Mouse (Mus musculus) lung, embryonic 16.5 days (tissue): Measurements from ENCODE around the gene Vil1. TPM values are rescaled to one million over a fixed set of nuclear protein-coding genes. Genes with fewer than 3 reads are reported as not detected.
A peak's percentile ranks its signal among the peaks of the same experiment; 100 is the strongest.
"Not testable (repeated sequence)": the region's sequence is repeated elsewhere in the genome, so short reads cannot be mapped to it uniquely, and the experiment has no call there.

Source experiments
- ATAC-seq: fragments of 200-750 bp; cut with Nextera tagmentation; 2 replicates; pipeline ENCODE4 v1.8.0; 2017; ENCODE audit warnings: low read depth, mild to moderate bottlenecking, moderate library complexity
- H3K27ac ChIP-seq: fragments of 300-500 bp; sonication (generic); 2 replicates; pipeline ENCODE4 v1.5.1; 2014; ENCODE audit warnings: mild to moderate bottlenecking, control low read depth, low read length
- H3K27me3 ChIP-seq: fragments of 300-500 bp; sonication (generic); 2 replicates; pipeline ENCODE4 v1.6.1; 2014; ENCODE audit warnings: low read depth, low read length, mixed read lengths; ENCODE audit not compliant: control insufficient read depth, insufficient read depth
- H3K36me3 ChIP-seq: fragments of 300-500 bp; sonication (generic); 2 replicates; pipeline ENCODE4 v1.6.1; 2014; ENCODE audit warnings: low read length; ENCODE audit not compliant: control insufficient read depth, insufficient read depth
- H3K4me1 ChIP-seq: fragments of 300-500 bp; sonication (generic); replicated peaks from 2 replicates; pipeline ENCODE4 v1.6.1; 2014; ENCODE audit warnings: low read length, mixed read lengths; ENCODE audit not compliant: control insufficient read depth, insufficient read depth
- H3K4me2 ChIP-seq: fragments of 300-500 bp; sonication (generic); 2 replicates; pipeline ENCODE4 v1.6.1; 2014; ENCODE audit warnings: low read depth, low read length, control low read depth
- H3K4me3 ChIP-seq: fragments of 300-500 bp; sonication (generic); 2 replicates; pipeline ENCODE4 v1.5.1; 2014; ENCODE audit warnings: mild to moderate bottlenecking, low read length, control low read depth
- H3K9ac ChIP-seq: fragments of 300-500 bp; sonication (generic); 2 replicates; pipeline ENCODE4 v1.6.1; 2014; ENCODE audit warnings: low read length, control low read depth
- H3K9me3 ChIP-seq: fragments of 300-500 bp; sonication (generic); 2 replicates; pipeline ENCODE4 v1.6.1; 2016; ENCODE audit warnings: low read length; ENCODE audit not compliant: control insufficient read depth
- WGBS: fragments of 180-500 bp; shearing (Covaris S2); extraction: QIAGEN DNeasy Blood & Tissue Kit; methylation state at CpG from one replicate; pipeline ENCODE4 v1.1.7; 2014; 5-methylcytosine and 5-hydroxymethylcytosine counted together
- polyA plus RNA-seq: library from polyadenylated mRNA; unstranded; fragments of >200 nt; fragmentation: Nextera tagmentation; extraction: Ambion mirVana; gene quantifications from 2 replicates; pipeline ENCODE4 v1.2.1, GENCODE M21; 2015

The Vil1 gene
- polyA plus RNA-seq, 1 experiment from 2014 or later, result 0.43 TPM

DNA sequence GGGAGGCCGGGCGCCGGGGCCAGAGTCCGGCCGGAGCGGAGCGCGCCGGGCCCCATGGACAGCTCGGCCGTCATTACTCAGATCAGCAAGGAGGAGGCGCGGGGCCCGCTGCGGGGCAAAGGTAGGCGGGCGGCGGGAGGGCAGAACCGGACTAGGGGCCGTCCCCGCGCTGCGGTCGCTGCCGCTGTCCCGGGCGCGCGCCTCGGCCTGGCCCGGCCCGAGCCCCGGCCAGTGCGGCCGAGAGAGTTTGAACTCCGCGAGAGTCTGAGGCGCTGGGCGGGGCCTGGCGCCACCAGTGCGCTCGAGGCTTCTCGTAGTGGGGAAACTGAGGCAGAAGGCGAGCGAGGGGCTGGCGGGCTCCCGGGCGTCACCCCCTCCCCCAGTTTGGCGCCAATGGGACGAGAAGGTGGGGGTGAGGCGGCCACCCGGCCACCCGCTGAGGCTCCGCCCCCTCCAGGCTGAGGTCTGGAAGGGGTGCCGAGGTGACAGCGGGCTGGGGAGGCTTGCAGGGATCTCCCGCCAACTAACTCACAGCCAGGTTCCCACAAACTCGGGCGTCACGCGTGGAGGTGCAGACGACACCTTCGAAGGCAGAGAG lies 17.2 kb upstream of the Vil1 start:
- H3K4me2 ChIP-seq, result peak overlapping the region; percentile 77
- H3K27me3 ChIP-seq, result no peaks in the 10 kb centered on the region
- H3K9ac ChIP-seq, result peak overlapping the region; percentile 98
- H3K4me1 ChIP-seq, result peaks cover 36% of the 10 kb centered on the region
- H3K4me3 ChIP-seq, result peak overlapping the region; percentile 74
- H3K36me3 ChIP-seq, result peaks cover 14% of the 10 kb centered on the region
- peak; percentile 48 for ATAC-seq
- H3K9me3 ChIP-seq, result no peaks in the 10 kb centered on the region
- under 1% methylated on average over 29 of the region's 63 CpGs for WGBS
- H3K27ac ChIP-seq, result peak overlapping the region; percentile 100

DNA sequence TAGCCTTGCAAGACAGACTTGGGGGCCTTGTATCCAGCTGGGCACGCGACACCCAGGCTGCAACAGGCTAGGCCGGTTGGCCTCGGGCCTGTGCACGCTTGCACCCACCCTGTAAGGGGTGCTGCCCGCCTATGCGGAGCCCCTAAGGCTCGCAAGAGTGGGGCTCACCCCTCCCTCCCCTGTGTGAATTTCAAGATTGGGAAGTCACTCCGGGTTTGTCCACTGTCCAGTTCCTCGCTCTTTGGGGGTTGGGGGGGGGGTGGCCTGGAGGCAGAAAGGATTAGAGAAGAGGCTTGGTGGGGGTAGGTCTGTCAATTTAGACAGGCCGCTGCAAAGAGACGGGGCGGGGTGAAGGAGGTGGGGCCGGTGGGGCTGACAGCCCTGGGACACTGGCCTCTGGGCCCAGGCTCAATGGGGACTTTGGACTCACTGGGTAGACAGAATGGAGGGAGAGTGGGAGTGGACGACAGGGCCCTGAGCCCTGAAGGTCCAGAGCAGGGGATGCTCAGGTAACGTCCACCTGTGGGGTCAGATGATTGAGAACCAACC lies 16.7 kb upstream of the Vil1 start:
- Histone ChIP-seq H3K9me3 (no peaks in the 10 kb centered on the region), H3K9ac (peak overlapping the region; percentile 98), H3K27ac (peak overlapping the region; percentile 100), H3K4me2 (peak overlapping the region; percentile 77), H3K27me3 (no peaks in the 10 kb centered on the region), H3K4me3 (peak overlapping the region; percentile 74), H3K36me3 (peaks cover 14% of the 10 kb centered on the region), H3K4me1 (peaks cover 34% of the 10 kb centered on the region)
- peak; percentile 3 for ATAC-seq
- WGBS, result 0% methylated on average over 16 of the region's 16 CpGs

DNA sequence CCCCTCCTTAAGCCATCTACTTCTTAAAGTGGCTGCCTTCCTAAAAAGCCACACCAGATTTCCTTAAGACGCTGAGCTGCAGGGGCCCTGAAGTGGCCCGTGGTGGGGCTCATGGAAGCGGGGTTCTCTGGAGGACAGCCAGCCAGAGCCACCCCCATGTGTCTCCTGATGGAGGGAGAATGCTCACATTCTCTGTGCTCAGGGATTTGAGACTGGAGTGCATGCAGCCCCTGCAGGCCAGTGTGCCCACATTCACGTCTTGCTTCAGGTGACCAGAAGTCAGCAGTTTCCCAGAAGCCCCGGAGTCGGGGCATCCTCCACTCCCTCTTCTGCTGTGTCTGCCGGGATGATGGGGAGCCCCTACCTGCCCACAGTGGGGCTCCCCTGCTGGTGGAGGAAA lies 16.2 kb upstream of the Vil1 start:
- no peak for ATAC-seq
- peak overlapping the region; percentile 74 for H3K4me3 ChIP-seq
- H3K9ac ChIP-seq, result peak overlapping the region; percentile 98
- H3K9me3 ChIP-seq, result no peaks in the 10 kb centered on the region
- no peaks in the 10 kb centered on the region for H3K27me3 ChIP-seq
- H3K4me2 ChIP-seq, result peak overlapping the region; percentile 77
- WGBS, result 32% methylated on average over 7 of the region's 7 CpGs
- peak overlapping the region; percentile 100 for H3K27ac ChIP-seq
- peaks cover 29% of the 10 kb centered on the region for H3K4me1 ChIP-seq
- peaks cover 14% of the 10 kb centered on the region for H3K36me3 ChIP-seq

DNA sequence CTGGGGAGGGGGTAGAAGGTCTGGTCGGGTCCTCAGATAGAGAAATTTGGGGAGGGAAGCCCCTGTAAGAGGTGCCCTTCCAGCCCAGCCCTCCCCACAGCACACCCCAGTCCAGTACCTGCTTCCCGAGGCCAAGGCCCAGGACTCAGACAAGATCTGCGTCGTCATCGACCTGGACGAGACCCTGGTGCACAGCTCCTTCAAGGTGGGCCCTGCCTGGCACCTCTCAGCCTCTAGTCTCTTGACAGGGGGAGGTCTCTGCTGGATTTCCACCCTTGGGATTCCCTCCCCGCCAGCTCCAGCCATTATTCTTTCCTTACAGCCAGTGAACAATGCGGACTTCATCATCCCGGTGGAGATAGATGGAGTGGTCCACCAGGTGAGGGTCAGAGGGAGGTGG lies 15.5 kb upstream of the Vil1 start:
- no peak overlapping the region for H3K4me3 ChIP-seq
- H3K27ac ChIP-seq, result no peak overlapping the region
- H3K9me3 ChIP-seq, result no peaks in the 10 kb centered on the region
- H3K36me3 ChIP-seq, result peaks cover 14% of the 10 kb centered on the region
- ATAC-seq, result no peak
- H3K4me1 ChIP-seq, result peaks cover 27% of the 10 kb centered on the region
- no peaks in the 10 kb centered on the region for H3K27me3 ChIP-seq
- peak overlapping the region; percentile 98; the same call in 1 of the 2 replicates for H3K9ac ChIP-seq
- H3K4me2 ChIP-seq, result peak overlapping the region; percentile 77; the same call in 1 of the 2 replicates
- WGBS, result 84% methylated on average over 9 of the region's 9 CpGs

DNA sequence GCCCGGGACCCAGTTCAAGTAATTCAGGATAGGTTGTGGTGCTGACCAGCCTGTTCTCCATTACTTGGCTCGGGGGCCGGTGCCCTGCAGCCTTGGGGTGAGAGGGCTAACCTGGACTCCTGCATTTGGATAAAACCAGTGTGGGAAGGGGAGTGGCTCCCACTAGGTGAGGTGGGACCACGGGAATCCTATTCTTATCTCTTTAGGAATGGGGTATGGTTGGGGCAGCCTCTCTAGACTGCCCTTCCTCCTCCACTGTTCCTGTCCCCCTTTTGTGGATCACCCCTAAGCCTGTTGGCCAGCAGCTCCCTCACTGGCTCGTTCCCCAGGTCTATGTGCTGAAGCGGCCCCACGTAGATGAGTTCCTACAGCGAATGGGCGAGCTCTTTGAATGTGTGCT lies 14.9 kb upstream of the Vil1 start:
- Histone ChIP-seq H3K9me3 (no peaks in the 10 kb centered on the region), H3K9ac (no peak overlapping the region), H3K36me3 (peaks cover 14% of the 10 kb centered on the region), H3K27me3 (no peaks in the 10 kb centered on the region), H3K27ac (no peak overlapping the region), H3K4me3 (no peak overlapping the region), H3K4me1 (peaks cover 25% of the 10 kb centered on the region), H3K4me2 (no peak overlapping the region)
- ATAC-seq, result no peak
- WGBS, result 88% methylated on average over 9 of the region's 9 CpGs

DNA sequence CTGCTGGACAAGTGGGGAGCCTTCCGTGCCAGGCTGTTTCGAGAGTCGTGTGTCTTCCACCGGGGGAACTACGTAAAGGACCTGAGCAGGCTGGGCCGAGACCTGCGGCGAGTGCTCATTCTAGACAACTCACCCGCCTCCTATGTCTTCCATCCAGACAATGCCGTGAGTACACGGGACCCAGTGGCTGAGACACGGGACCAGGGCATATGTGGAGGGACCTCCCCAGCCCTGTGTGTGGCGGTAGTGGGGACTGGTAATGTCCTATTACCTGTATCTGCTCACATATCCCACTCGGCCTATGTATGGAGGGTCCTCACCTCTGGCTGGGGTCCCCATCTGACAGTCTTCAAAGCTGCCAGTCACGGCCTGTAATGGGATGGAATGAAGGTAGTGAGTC lies 14.3 kb upstream of the Vil1 start:
- no peak overlapping the region for H3K9ac ChIP-seq
- peaks cover 14% of the 10 kb centered on the region for H3K36me3 ChIP-seq
- H3K9me3 ChIP-seq, result no peaks in the 10 kb centered on the region
- no peak overlapping the region for H3K27ac ChIP-seq
- 90% methylated on average over 15 of the region's 15 CpGs for WGBS
- H3K4me3 ChIP-seq, result no peak overlapping the region
- no peaks in the 10 kb centered on the region for H3K27me3 ChIP-seq
- no peak overlapping the region for H3K4me2 ChIP-seq
- no peak for ATAC-seq
- H3K4me1 ChIP-seq, result peaks cover 20% of the 10 kb centered on the region

DNA sequence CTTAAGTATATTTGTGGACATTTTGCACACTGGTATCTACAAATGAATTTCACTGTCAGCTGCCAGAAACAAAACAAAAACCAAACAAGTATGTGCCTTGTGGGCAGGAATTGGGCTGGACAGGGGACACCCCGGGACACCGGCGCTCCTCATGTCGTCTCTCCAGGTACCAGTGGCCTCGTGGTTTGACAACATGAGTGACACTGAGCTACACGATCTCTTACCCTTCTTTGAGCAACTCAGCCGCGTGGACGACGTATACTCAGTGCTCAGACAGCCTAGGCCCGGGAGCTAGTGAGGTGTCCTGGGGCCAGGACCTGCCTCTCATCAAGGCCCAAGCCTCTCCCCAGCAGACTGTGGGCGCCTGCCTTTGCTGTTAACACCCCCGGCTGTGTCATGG lies 13.9 kb upstream of the Vil1 start:
- Histone ChIP-seq H3K36me3 (peaks cover 14% of the 10 kb centered on the region), H3K27me3 (no peaks in the 10 kb centered on the region), H3K4me2 (no peak overlapping the region), H3K9me3 (no peaks in the 10 kb centered on the region), H3K27ac (no peak overlapping the region), H3K4me1 (peaks cover 15% of the 10 kb centered on the region), H3K9ac (no peak overlapping the region), H3K4me3 (no peak overlapping the region)
- ATAC-seq, result no peak
- WGBS, result 80% methylated on average over 12 of the region's 13 CpGs

DNA sequence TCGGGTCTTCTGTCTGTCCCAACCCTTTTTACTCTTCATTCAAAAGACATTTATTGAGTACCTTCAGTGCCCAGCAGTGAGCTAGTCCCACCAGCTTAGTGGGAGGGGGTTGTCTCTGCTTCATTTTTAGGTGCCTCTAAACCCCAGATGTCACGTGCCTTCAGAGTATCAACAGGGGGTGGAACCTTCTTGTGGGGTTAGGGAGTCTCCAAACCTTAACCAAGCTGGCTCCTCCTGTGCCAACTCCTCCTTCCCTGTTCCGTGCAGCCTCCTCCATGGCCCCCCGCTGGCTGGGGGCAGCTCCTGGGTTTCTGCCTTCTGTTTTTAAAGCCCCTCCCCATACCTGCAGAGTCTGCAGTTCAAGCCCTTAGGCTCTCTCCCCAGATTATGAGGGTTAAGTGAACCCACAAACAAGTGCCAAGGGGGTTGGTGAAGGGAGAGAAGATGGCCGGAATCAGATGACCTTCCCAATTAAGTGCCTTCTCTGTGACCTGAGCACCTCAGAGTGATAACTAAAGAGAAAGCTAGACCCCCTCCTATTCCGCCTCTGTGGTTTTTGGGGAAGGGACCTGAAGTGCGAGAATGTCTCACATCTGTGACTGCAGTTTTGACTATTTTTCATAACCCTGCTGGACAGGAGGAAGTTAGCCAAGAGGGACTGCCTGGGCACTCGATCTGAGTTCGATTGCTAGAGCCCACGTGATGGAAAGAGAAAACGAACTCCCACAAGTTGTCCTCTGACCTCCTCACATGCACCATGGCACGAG lies 12.5 kb upstream of the Vil1 start:
- not testable (repeated sequence) for H3K9me3 ChIP-seq, H3K4me1 ChIP-seq, H3K27me3 ChIP-seq, ATAC-seq
- Histone ChIP-seq H3K4me2 (peak overlapping the region; percentile 89), H3K27ac (peak overlapping the region; percentile 91), H3K9ac (0 out of 2 replicates have a peak overlapping the region, but pooled peaks have one; percentile 20), H3K4me3 (peak overlapping the region; percentile 50), H3K36me3 (peaks cover 14% of the 10 kb centered on the region)
- WGBS, result 6% methylated on average over 11 of the region's 12 CpGs

DNA sequence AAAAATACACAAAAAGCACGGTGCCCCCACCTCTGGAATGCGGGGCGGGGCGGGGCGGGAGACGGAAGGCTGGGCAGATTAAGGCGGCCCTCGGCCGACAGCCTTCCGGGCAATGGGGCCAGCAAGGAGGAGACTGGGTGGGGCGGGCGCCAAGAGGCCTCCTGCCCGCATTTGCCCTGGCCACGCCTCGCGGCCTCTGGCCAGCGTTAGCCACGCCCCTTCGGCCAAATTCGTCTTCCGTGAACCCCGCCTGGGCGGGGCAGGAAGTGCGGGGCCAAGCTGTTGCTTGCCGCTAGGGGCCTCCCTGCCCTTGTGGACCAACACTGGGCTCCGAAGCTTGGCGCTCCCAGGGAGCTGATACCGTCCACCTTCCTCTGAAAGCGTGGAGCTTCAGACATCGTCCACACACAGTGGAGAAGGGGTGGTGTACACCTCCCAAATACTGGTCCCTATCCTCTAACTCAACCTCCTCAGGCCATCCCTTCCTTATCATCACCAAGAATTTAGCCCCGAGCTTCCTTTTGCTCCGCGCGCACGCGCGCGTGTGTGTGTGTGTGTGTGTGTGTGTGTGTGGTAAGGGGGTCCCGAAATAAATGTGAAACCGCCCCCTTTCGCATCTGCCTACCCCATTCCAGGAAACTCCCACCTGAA lies 11.8 kb upstream of the Vil1 start:
- no peaks in the 10 kb centered on the region for H3K27me3 ChIP-seq
- WGBS, result under 1% methylated on average over 41 of the region's 41 CpGs

More for the DNA sequence above, 11.8 kb upstream of the Vil1 start:
- H3K36me3 ChIP-seq, result peaks cover 14% of the 10 kb centered on the region
- H3K4me1 ChIP-seq, result peaks cover 10% of the 10 kb centered on the region
- no peaks in the 10 kb centered on the region for H3K9me3 ChIP-seq
- peak overlapping the region; percentile 92 for H3K27ac ChIP-seq
- H3K4me3 ChIP-seq, result peak overlapping the region; percentile 50
- peak; percentile 94 for ATAC-seq
- H3K9ac ChIP-seq, result peak overlapping the region; percentile 73
- H3K4me2 ChIP-seq, result peak overlapping the region; percentile 89
